Mouse (Mus musculus): ENCODE data around the gene Naaa. TPM values are rescaled to one million over a fixed set of nuclear protein-coding genes. Genes with fewer than 3 reads are reported as not detected.
A peak's percentile ranks its signal among the peaks of the same experiment; 100 is the strongest.

Naaa gene
- polyA plus RNA-seq, 1 experiment from 2014 or later, result 6.7 TPM

DNA sequence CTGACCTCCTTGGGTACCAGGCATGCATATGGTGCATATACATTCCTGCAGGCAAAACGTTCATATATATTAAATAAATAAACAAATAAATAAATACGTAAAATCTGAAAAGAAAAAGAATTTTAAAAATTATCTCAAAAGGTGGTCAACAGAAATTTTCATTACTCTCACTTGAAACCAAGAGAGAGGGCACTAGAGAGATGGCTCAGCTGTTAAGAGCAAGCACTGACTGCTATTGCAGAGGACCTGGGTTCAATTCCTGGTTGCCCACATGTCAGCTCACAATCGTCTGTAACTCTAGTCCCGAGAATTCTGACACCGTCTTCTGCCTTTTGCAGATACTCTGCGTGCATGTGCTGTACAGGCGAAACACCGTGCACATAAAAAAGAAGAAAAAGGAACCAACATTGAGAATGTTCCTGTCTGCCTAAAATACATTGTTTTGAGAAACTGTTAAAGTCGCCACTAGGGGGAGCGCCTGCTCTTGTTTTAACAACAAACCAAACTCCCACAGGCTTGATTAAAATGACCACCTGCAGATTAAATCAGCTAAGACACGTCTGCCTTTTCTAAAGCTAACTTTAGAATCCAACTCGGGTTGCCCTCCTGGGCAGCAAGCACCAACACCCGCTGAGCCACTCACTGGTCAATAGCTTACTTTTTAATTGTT is 34.2 kb upstream of the Naaa start:
- ATAC-seq (ENCODE audit: insufficient number of reproducible peaks, low FRiP score, low TSS enrichment, low read depth), result no peak
- Histone ChIP-seq H3K4me3 (ENCODE audit: low read depth, low read length) (no peak overlapping the region), H3K4me2 (ENCODE audit: low read depth, severe bottlenecking) (no peak overlapping the region), H3K4me1 (ENCODE audit: control insufficient read depth, insufficient read depth, low read length) (peaks cover 3% of the 10 kb centered on the region; the same call in 1 of the 2 replicates), H3K9me3 (ENCODE audit: control insufficient read depth, low read length) (no peaks in the 10 kb centered on the region), H3K36me3 (ENCODE audit: control insufficient read depth, insufficient read depth, low read length) (no peaks in the 10 kb centered on the region), H3K9ac (ENCODE audit: low read length) (no peak overlapping the region), H3K27ac (replicated peaks; ENCODE audit: low read depth, low read length) (no peak overlapping the region), H3K27me3 (ENCODE audit: control insufficient read depth, insufficient read depth, low read length) (no peaks in the 10 kb centered on the region)
- DNase-seq (ENCODE audit: low spot score), result peak; percentile 89
- WGBS, result 15% methylated on average over 13 of the region's 13 CpGs

DNA sequence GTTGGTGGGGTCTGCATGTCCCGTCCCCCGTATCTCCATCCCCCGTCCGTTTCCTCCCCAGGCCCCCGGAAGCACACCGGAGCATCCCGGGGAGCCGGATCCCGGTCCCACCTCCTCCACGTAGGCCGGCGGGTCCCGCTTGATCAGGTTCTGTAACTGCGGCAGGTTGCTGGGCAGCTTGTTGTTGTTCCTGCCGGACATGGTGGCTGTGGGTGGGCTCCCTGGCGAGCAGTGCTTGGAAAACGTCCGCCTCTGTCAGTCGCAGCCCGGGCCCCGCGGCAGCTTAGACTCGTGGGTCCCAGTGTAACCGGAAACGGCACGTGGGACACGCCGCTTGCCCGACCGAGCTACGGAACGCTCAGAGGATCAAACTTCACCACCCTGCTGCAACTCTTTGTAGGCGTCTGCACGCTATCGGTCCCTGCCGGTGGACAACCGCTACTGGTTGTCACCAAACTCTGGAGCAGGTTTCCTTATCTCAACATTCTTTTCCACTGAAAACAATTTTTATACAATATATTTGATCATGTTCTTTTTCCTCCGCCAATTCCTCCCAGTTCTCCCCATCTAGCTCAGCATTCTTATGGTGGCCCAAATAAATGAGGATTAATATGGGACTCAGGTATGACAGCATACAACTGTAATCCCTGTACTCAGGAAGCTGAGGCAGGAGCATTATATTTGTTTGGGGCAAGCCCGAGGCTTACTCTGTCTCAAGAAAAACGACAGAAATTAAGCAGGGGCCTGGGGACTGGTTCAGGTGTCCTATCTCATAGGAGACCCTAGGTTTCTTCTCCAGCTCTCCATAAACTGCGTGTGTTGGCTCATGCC is 31.9 kb upstream of the Naaa start, which contains the start of gene Sdad1:
Gene Sdad1, minus strand, starts transcription at position 799 of the 831 bp plus-strand sequence.
- no peak within 1 kb of the TSS for H3K27ac ChIP-seq (replicated peaks; ENCODE audit: low read depth, low read length)
- peak within 1 kb of the TSS; percentile 87 for H3K4me3 ChIP-seq (ENCODE audit: low read depth, low read length)
- H3K36me3 ChIP-seq (ENCODE audit: control insufficient read depth, insufficient read depth, low read length), result peaks cover 10% of the 10 kb centered on the region
- whole genome bisulfite sequencing, result 2% methylated on average over 41 of the region's 41 CpGs
- peak within 1 kb of the TSS; percentile 80 for H3K9ac ChIP-seq (ENCODE audit: low read length)
- DNase-seq (ENCODE audit: low spot score), result peak; percentile 95
- no peaks in the 10 kb centered on the region for H3K9me3 ChIP-seq (ENCODE audit: control insufficient read depth, low read length)
- H3K4me1 ChIP-seq (ENCODE audit: control insufficient read depth, insufficient read depth, low read length), result peaks cover 3% of the 10 kb centered on the region; the same call in 1 of the 2 replicates
- peak; percentile 94 for ATAC-seq (ENCODE audit: insufficient number of reproducible peaks, low FRiP score, low TSS enrichment, low read depth)
- H3K27me3 ChIP-seq (ENCODE audit: control insufficient read depth, insufficient read depth, low read length), result no peaks in the 10 kb centered on the region
- peak within 1 kb of the TSS; percentile 57 for H3K4me2 ChIP-seq (ENCODE audit: low read depth, severe bottlenecking)

GRCm38 (mm10) chr5:92304291-92304690 is 26.3 kb upstream of the Naaa start:
- no peak overlapping the region for H3K9ac ChIP-seq (ENCODE audit: low read length)
- DNase-seq (ENCODE audit: low spot score) (no peak), ATAC-seq (ENCODE audit: insufficient number of reproducible peaks, low FRiP score, low TSS enrichment, low read depth) (no peak)
- no peaks in the 10 kb centered on the region for H3K9me3 ChIP-seq (ENCODE audit: control insufficient read depth, low read length)
- no peak overlapping the region for H3K4me3 ChIP-seq (ENCODE audit: low read depth, low read length)
- 84% methylated on average over 3 of the region's 3 CpGs for WGBS
- H3K27me3 ChIP-seq (ENCODE audit: control insufficient read depth, insufficient read depth, low read length), result no peaks in the 10 kb centered on the region
- H3K27ac ChIP-seq (replicated peaks; ENCODE audit: low read depth, low read length), result no peak overlapping the region
- peaks cover 26% of the 10 kb centered on the region for H3K36me3 ChIP-seq (ENCODE audit: control insufficient read depth, insufficient read depth, low read length)
- no peak overlapping the region for H3K4me2 ChIP-seq (ENCODE audit: low read depth, severe bottlenecking)
- peaks cover 3% of the 10 kb centered on the region; the same call in 1 of the 2 replicates for H3K4me1 ChIP-seq (ENCODE audit: control insufficient read depth, insufficient read depth, low read length)

DNA sequence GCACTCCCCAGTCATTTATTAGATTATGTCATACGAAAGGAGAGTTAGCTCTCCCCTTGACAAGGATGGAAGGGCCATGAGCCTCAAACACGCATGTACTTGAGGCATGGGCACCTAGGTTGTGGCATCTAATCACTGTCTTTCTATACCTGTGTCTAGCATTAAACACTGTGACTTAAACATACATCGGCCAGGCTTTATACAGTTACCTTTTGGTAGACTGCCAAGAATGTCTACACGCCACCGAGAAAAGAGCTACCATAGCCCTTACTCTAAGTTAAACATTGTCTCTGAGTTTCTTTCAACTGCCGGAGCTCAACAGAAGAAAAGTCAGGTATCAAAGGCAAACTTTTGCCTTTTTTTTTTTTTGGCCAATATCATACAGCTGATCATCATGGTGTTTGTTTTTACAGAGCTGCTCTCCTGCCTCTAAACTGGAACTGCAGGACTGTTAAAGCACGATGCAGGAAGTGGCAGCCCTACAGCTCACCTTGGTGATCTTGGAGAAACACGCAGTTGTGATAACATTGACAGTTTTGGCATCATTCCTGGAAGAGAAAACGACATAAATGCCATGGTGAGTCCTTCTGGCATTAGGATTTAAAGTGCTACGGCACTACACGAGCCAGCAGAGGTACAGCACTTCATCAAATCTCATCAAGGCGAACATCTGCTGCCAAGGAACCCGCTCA is 24.3 kb upstream of the Naaa start:
- Histone ChIP-seq H3K4me2 (ENCODE audit: low read depth, severe bottlenecking) (no peak overlapping the region), H3K27ac (replicated peaks; ENCODE audit: low read depth, low read length) (no peak overlapping the region), H3K9me3 (ENCODE audit: control insufficient read depth, low read length) (no peaks in the 10 kb centered on the region), H3K4me3 (ENCODE audit: low read depth, low read length) (no peak overlapping the region), H3K9ac (ENCODE audit: low read length) (no peak overlapping the region), H3K36me3 (ENCODE audit: control insufficient read depth, insufficient read depth, low read length) (peaks cover 27% of the 10 kb centered on the region), H3K27me3 (ENCODE audit: control insufficient read depth, insufficient read depth, low read length) (no peaks in the 10 kb centered on the region), H3K4me1 (ENCODE audit: control insufficient read depth, insufficient read depth, low read length) (no peaks in the 10 kb centered on the region)
- no peak for ATAC-seq (ENCODE audit: insufficient number of reproducible peaks, low FRiP score, low TSS enrichment, low read depth)
- DNase-seq (ENCODE audit: low spot score), result no peak
- WGBS, result 96% methylated on average over 13 of the region's 13 CpGs

GRCm38 (mm10) chr5:92294525-92294924 is 16.6 kb upstream of the Naaa start:
- 88% methylated on average over 2 of the region's 2 CpGs for WGBS
- no peak overlapping the region for H3K27ac ChIP-seq (replicated peaks; ENCODE audit: low read depth, low read length)
- no peak for DNase-seq (ENCODE audit: low spot score)
- no peaks in the 10 kb centered on the region for H3K9me3 ChIP-seq (ENCODE audit: control insufficient read depth, low read length)
- ATAC-seq (ENCODE audit: insufficient number of reproducible peaks, low FRiP score, low TSS enrichment, low read depth), result no peak
- H3K27me3 ChIP-seq (ENCODE audit: control insufficient read depth, insufficient read depth, low read length), result no peaks in the 10 kb centered on the region
- H3K4me2 ChIP-seq (ENCODE audit: low read depth, severe bottlenecking), result no peak overlapping the region
- no peaks in the 10 kb centered on the region for H3K4me1 ChIP-seq (ENCODE audit: control insufficient read depth, insufficient read depth, low read length)
- no peak overlapping the region for H3K9ac ChIP-seq (ENCODE audit: low read length)
- H3K4me3 ChIP-seq (ENCODE audit: low read depth, low read length), result no peak overlapping the region
- peaks cover 17% of the 10 kb centered on the region for H3K36me3 ChIP-seq (ENCODE audit: control insufficient read depth, insufficient read depth, low read length)

DNA sequence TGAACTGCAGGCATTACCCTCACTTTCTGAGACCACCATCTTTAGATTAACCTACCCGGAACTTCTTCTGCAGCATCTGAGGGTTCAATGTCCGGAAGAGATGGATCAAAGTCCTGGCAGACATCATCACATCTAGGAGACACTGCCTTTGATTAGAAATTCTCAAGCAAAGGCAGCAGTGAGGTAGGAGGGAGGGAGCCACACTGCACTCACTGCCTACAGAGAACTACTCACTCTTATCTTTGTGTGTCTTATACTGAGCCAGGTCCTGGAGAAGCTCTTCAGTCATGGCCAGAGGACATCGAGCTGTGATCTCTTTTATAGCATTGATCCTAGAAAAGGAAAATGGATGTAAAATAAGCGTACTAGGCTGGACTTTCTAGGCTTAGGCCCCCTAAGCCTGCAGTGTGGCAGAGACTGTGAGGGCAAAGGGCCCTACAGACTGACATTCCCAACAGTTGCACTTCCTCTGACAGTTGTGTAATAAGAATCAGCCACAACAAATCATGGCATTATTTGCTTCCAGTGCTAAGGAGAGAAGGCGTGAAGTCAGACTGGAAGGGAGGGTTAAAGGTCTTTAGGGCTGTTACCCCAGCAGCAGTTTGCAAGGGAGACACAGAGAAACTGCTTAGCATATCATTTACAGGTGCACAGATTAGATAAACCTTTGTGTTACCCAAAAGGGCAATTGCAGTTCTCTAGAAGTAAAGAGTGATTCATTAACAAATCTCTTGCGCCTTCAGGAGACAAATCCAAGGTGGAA is 13.9 kb upstream of the Naaa start:
- no peak for DNase-seq (ENCODE audit: low spot score)
- H3K4me3 ChIP-seq (ENCODE audit: low read depth, low read length), result no peak overlapping the region
- no peak overlapping the region for H3K27ac ChIP-seq (replicated peaks; ENCODE audit: low read depth, low read length)
- no peaks in the 10 kb centered on the region for H3K4me1 ChIP-seq (ENCODE audit: control insufficient read depth, insufficient read depth, low read length)
- no peak overlapping the region for H3K4me2 ChIP-seq (ENCODE audit: low read depth, severe bottlenecking)
- no peak overlapping the region for H3K9ac ChIP-seq (ENCODE audit: low read length)
- no peak for ATAC-seq (ENCODE audit: insufficient number of reproducible peaks, low FRiP score, low TSS enrichment, low read depth)
- peaks cover 16% of the 10 kb centered on the region for H3K36me3 ChIP-seq (ENCODE audit: control insufficient read depth, insufficient read depth, low read length)
- H3K27me3 ChIP-seq (ENCODE audit: control insufficient read depth, insufficient read depth, low read length), result no peaks in the 10 kb centered on the region
- no peaks in the 10 kb centered on the region for H3K9me3 ChIP-seq (ENCODE audit: control insufficient read depth, low read length)
- WGBS, result 90% methylated on average over 6 of the region's 6 CpGs

DNA sequence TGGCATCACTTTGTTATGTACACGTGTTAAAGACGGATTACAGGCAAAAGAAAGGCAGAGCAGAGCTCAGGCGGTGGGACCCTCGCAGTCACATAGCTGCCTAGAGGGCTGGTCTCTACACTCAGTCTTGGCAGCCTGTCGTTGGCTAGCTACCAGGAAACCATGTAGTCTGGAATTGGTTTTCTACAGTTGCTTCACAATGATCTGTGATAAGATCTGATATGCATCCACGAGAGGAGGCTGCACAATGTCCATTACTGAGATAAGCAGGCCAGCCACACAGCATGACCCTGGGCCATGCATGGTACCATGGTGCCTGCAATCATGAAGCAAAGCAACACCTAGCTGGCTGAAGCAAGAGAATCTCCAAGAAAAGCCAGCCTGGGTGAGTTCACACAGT is 9.9 kb upstream of the Naaa start:
- no peak for DNase-seq (ENCODE audit: low spot score)
- no peak for ATAC-seq (ENCODE audit: insufficient number of reproducible peaks, low FRiP score, low TSS enrichment, low read depth)
- 84% methylated on average over 6 of the region's 6 CpGs for WGBS
- Histone ChIP-seq H3K4me2 (ENCODE audit: low read depth, severe bottlenecking) (no peak overlapping the region), H3K9me3 (ENCODE audit: control insufficient read depth, low read length) (no peaks in the 10 kb centered on the region), H3K36me3 (ENCODE audit: control insufficient read depth, insufficient read depth, low read length) (peaks cover 12% of the 10 kb centered on the region), H3K4me1 (ENCODE audit: control insufficient read depth, insufficient read depth, low read length) (no peaks in the 10 kb centered on the region), H3K27me3 (ENCODE audit: control insufficient read depth, insufficient read depth, low read length) (no peaks in the 10 kb centered on the region), H3K9ac (ENCODE audit: low read length) (no peak overlapping the region), H3K4me3 (ENCODE audit: low read depth, low read length) (no peak overlapping the region), H3K27ac (replicated peaks; ENCODE audit: low read depth, low read length) (no peak overlapping the region)

DNA sequence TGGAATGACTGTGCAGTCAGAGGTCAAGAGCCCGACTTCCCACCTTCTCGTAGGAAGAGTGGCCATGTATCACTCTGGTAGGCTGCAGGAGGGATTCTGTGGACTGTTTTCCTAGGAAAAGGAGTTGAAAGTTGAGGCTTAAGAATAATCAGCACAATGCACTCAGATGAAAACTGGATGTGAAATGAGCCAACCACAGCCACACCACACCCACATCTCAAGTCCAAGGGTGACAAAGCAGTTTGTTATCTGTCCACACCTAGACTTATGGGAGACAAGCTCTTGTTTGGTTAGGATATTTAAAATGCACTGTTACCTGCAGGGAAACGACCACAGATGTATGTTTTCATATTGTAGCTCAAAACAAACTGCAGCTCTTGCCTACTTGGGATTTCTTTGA is 5.1 kb upstream of the Naaa start:
- no peaks in the 10 kb centered on the region; the same call in 1 of the 2 replicates for H3K36me3 ChIP-seq (ENCODE audit: control insufficient read depth, insufficient read depth, low read length)
- no peaks in the 10 kb centered on the region for H3K27me3 ChIP-seq (ENCODE audit: control insufficient read depth, insufficient read depth, low read length)
- H3K4me2 ChIP-seq (ENCODE audit: low read depth, severe bottlenecking), result no peak overlapping the region
- no peaks in the 10 kb centered on the region for H3K9me3 ChIP-seq (ENCODE audit: control insufficient read depth, low read length)
- 82% methylated on average over 3 of the region's 3 CpGs for WGBS
- ATAC-seq (ENCODE audit: insufficient number of reproducible peaks, low FRiP score, low TSS enrichment, low read depth) (no peak), DNase-seq (ENCODE audit: low spot score) (no peak)
- H3K9ac ChIP-seq (ENCODE audit: low read length), result no peak overlapping the region
- no peak overlapping the region for H3K27ac ChIP-seq (replicated peaks; ENCODE audit: low read depth, low read length)
- H3K4me3 ChIP-seq (ENCODE audit: low read depth, low read length), result no peak overlapping the region
- no peaks in the 10 kb centered on the region for H3K4me1 ChIP-seq (ENCODE audit: control insufficient read depth, insufficient read depth, low read length)
